Mouse (Mus musculus) testis, adult 2 months (tissue): ENCODE results near the gene Mdga2. TPM values are rescaled to one million over a fixed set of nuclear protein-coding genes. Genes with fewer than 3 reads are reported as not detected.

ENCODE experiments used
- H3K27ac ChIP-seq: fragments of 200-500 bp; 2 replicates; pipeline ENCODE4 v1.5.1; 2012; ENCODE audit warnings: low read depth, low read length; ENCODE audit not compliant: control insufficient read depth, insufficient read depth
- H3K27me3 ChIP-seq: fragments of 200-500 bp; 2 replicates; pipeline ENCODE4 v1.6.1; 2012; ENCODE audit warnings: mild to moderate bottlenecking, low read length, moderate library complexity; ENCODE audit not compliant: control insufficient read depth, insufficient read depth
- H3K36me3 ChIP-seq: fragments of 200-500 bp; 2 replicates; pipeline ENCODE4 v1.6.1; 2012; ENCODE audit warnings: mild to moderate bottlenecking, low read length; ENCODE audit not compliant: control insufficient read depth, insufficient read depth
- H3K4me1 ChIP-seq: fragments of 200-500 bp; 2 replicates; pipeline ENCODE4 v1.6.1; 2012; ENCODE audit warnings: low read length; ENCODE audit not compliant: control insufficient read depth, insufficient read depth
- H3K4me3 ChIP-seq: fragments of 200-500 bp; 2 replicates; pipeline ENCODE4 v1.5.1; 2012; ENCODE audit warnings: low read depth, mild to moderate bottlenecking, low read length, moderate library complexity, mixed read lengths; ENCODE audit not compliant: control insufficient read depth
- CTCF ChIP-seq: fragments of 200-500 bp; IDR thresholded peaks from 2 replicates; pipeline ENCODE4 v1.5.1; 2012; ENCODE audit warnings: low read depth, mild to moderate bottlenecking, inconsistent platforms, low read length, moderate library complexity; ENCODE audit not compliant: control insufficient read depth, insufficient read depth, insufficient replicate concordance
- POLR2A ChIP-seq: fragments of 200-500 bp; IDR thresholded peaks from 2 replicates; pipeline ENCODE4 v1.6.1; 2012; ENCODE audit warnings: low read depth, mild to moderate bottlenecking, inconsistent platforms, low read length, moderate library complexity; ENCODE audit not compliant: control insufficient read depth
- polyA plus RNA-seq: library from polyadenylated mRNA; depleted of rRNA; stranded (reverse); fragments of >200 nt; gene quantifications from 2 replicates; pipeline ENCODE4 v1.2.3, GENCODE M21; 2012

Mdga2 gene
- polyA plus RNA-seq, 1 experiment = 6.8 TPM

DNA sequence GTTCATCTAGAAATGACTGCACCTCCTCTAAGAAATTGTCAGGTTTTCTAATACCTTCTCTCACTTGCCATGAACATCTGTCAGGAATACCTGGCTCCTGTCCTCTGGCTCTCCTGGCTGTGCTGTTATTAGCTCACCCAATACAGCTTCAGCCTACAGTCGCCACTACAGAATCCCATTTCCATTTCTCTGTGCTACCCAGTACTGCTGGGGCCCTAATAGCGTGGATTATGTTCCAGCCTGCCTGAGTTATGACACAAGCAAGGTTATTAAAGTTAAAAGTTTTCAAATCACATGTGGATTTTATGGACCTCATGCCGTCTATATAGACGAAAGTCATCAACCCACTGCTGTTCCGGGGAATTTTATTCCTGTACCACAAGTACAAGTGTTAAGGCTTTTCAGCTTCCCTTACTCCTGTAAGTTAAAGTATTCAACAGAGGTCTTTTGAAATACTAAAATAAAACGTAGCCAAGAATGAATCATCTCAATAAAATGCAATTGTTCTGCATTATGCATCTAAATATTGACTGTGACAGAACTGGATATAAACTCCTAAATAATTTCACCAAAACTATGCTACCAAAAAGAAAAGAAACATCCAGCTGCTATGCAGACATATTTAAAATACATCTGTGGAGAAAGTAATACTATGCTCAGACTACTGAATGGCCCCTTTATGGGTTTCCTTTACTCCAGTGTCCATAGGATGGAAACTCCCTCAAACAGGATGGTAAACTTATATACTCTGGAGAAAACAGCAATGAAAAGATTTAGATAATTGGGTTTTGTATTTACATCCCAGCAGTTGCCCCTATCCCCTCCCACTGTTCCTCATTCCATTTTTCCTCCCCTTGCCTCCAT, 103.5 kb downstream of the Mdga2 start:
- TF ChIP-seq CTCF = no peak
- no peak for TF ChIP-seq POLR2A
- Histone ChIP-seq H3K27ac (no peak overlapping the region), H3K27me3 (no peaks in the 10 kb centered on the region), H3K4me3 (no peak overlapping the region), H3K36me3 (no peaks in the 10 kb centered on the region), H3K4me1 (no peaks in the 10 kb centered on the region)

- no peaks in the 10 kb centered on the region for H3K36me3 ChIP-seq
- no peak overlapping the region for H3K27ac ChIP-seq
- H3K27me3 ChIP-seq = no peaks in the 10 kb centered on the region
- TF ChIP-seq CTCF = no peak
- no peaks in the 10 kb centered on the region for H3K4me1 ChIP-seq
- no peak overlapping the region for H3K4me3 ChIP-seq
These were observed 118.2 kb downstream of the Mdga2 start for GRCm38 (mm10) chr12:67104171-67104570.

- no peak overlapping the region for H3K4me3 ChIP-seq
- no peaks in the 10 kb centered on the region for H3K36me3 ChIP-seq
- H3K27me3 ChIP-seq = no peaks in the 10 kb centered on the region
- H3K4me1 ChIP-seq = no peaks in the 10 kb centered on the region
- no peak for TF ChIP-seq POLR2A
- TF ChIP-seq CTCF = no peak
- no peak overlapping the region for H3K27ac ChIP-seq
These were observed 127.9 kb downstream of the Mdga2 start for GRCm38 (mm10) chr12:67094414-67094813.

GRCm38 (mm10) chr12:67090420-67090965, 131.9 kb downstream of the Mdga2 start:
- Histone ChIP-seq H3K27me3 (no peaks in the 10 kb centered on the region), H3K27ac (no peak overlapping the region), H3K4me3 (no peak overlapping the region), H3K36me3 (no peaks in the 10 kb centered on the region), H3K4me1 (no peaks in the 10 kb centered on the region)
- TF ChIP-seq POLR2A (no peak), CTCF (no peak)

GRCm38 (mm10) chr12:67059136-67060014, 163.0 kb downstream of the Mdga2 start:
- Histone ChIP-seq H3K4me1 (no peaks in the 10 kb centered on the region), H3K4me3 (no peak overlapping the region), H3K36me3 (no peaks in the 10 kb centered on the region), H3K27me3 (no peaks in the 10 kb centered on the region), H3K27ac (no peak overlapping the region)
- TF ChIP-seq POLR2A = no peak
- no peak for TF ChIP-seq CTCF

- Histone ChIP-seq H3K27ac (no peak overlapping the region), H3K27me3 (no peaks in the 10 kb centered on the region), H3K4me1 (no peaks in the 10 kb centered on the region), H3K36me3 (no peaks in the 10 kb centered on the region), H3K4me3 (no peak overlapping the region)
- no peak for TF ChIP-seq POLR2A
- no peak for TF ChIP-seq CTCF
These were observed 165.7 kb downstream of the Mdga2 start for GRCm38 (mm10) chr12:67056621-67057020.

DNA sequence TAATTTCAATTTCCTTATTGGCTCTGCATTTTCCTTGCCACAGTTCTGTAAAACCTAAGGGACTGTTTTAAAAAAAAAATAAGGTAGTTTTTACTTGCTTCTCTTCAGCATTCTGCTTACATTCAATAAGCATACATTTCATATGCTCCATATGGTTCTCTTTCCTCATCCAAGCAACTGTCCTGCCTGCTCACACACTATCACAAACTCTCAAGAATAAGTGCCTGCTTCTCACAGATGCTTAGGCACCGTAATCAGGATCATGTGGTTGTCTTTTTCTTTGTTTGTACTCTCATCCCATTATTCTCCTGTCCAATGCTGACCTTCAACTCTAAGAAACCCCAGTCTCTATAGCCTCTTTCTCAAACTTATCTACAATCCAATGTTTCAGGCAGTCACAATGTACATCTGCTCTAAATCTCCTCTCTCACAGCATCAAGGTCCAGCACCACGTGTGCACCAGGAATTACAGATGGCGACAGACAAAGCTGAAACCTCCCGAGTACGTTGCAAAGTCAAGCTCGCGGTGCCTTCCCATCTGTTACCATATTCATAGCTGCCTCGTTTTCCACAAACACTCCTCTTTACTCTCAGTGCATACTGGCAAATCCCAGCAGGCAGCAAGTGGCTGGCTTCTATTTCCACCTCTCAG, 177.1 kb downstream of the Mdga2 start:
- TF ChIP-seq POLR2A = no peak
- TF ChIP-seq CTCF = no peak
- no peaks in the 10 kb centered on the region for H3K4me1 ChIP-seq
- H3K27ac ChIP-seq = no peak overlapping the region
- no peak overlapping the region for H3K4me3 ChIP-seq
- H3K36me3 ChIP-seq = no peaks in the 10 kb centered on the region
- no peaks in the 10 kb centered on the region for H3K27me3 ChIP-seq
